Mouse (Mus musculus) heart, embryonic 10.5 days (tissue): Measurements from ENCODE around the gene Oard1. TPM values are rescaled to one million over a fixed set of nuclear protein-coding genes. Genes with fewer than 3 reads are reported as not detected.

ENCODE experiments used
- DNase-seq: peaks from one replicate; pipeline ENCODE4 v3.0.0-alpha.2; 2017; ENCODE audit warnings: low spot score
- H3K27ac ChIP-seq: fragments of 300-500 bp; sonication (generic); 2 replicates; pipeline ENCODE4 v1.5.1; 2016; ENCODE audit warnings: mild to moderate bottlenecking
- H3K27me3 ChIP-seq: fragments of 300-500 bp; sonication (generic); 2 replicates; pipeline ENCODE4 v1.6.1; 2016; ENCODE audit warnings: mild to moderate bottlenecking; ENCODE audit not compliant: poor library complexity, insufficient read depth, severe bottlenecking
- H3K36me3 ChIP-seq: fragments of 300-500 bp; sonication (generic); 2 replicates; pipeline ENCODE4 v1.6.1; 2016; ENCODE audit warnings: mild to moderate bottlenecking, moderate library complexity
- H3K4me1 ChIP-seq: fragments of 300-500 bp; sonication (generic); 2 replicates; pipeline ENCODE4 v1.6.1; 2016; ENCODE audit warnings: mild to moderate bottlenecking
- H3K4me3 ChIP-seq: fragments of 300-500 bp; sonication (generic); 2 replicates; pipeline ENCODE4 v1.5.1; 2016; ENCODE audit warnings: mild to moderate bottlenecking, moderate library complexity
- H3K9me3 ChIP-seq: fragments of 300-500 bp; sonication (generic); 2 replicates; pipeline ENCODE4 v1.6.1; 2016; ENCODE audit warnings: mild to moderate bottlenecking, moderate library complexity
- WGBS: fragments of 180-500 bp; shearing (Covaris S2); methylation state at CpG from one replicate; pipeline ENCODE4 v1.1.7; 2016; 5-methylcytosine and 5-hydroxymethylcytosine counted together
- polyA plus RNA-seq: library from polyadenylated mRNA; unstranded; fragments of >200 nt; fragmentation: Nextera tagmentation; extraction: Ambion mirVana; gene quantifications from 2 replicates; pipeline ENCODE4 v1.2.1, GENCODE M21; 2016

Gene Oard1
- polyA plus RNA-seq, 1 experiment from 2014 or later = 78.1 TPM

- Histone ChIP-seq H3K27me3 (no peaks in the 10 kb centered on the region), H3K9me3 (no peaks in the 10 kb centered on the region), H3K27ac (peak within 1 kb of the TSS; percentile 90), H3K4me1 (peaks cover 90% of the 10 kb centered on the region), H3K4me3 (peak within 1 kb of the TSS; percentile 62), H3K36me3 (no peaks in the 10 kb centered on the region)
- 24% methylated on average over 16 of the region's 16 CpGs for WGBS
- DNase-seq = peak; percentile 91
Measured at GRCm38 (mm10) chr17:48432158-48432980, 22.6 kb downstream of the Oard1 start, which contains the start of gene Apobec2. TSS of gene Apobec2 (minus strand) at chr17:48432930.

GRCm38 (mm10) chr17:48433006-48433655 is 23.3 kb downstream of the Oard1 start:
- no peaks in the 10 kb centered on the region for H3K9me3 ChIP-seq
- WGBS = 68% methylated on average over 20 of the region's 20 CpGs

GRCm38 (mm10) chr17:48433689-48434330 is 24.0 kb downstream of the Oard1 start:
- H3K27me3 ChIP-seq = no peaks in the 10 kb centered on the region
- no peak overlapping the region for H3K4me3 ChIP-seq
- H3K27ac ChIP-seq = peak overlapping the region; percentile 90
- no peak for DNase-seq
- H3K36me3 ChIP-seq = no peaks in the 10 kb centered on the region
- WGBS = 41% methylated on average over 6 of the region's 6 CpGs
- no peaks in the 10 kb centered on the region for H3K9me3 ChIP-seq
- H3K4me1 ChIP-seq = peaks cover 87% of the 10 kb centered on the region

More at GRCm38 (mm10) chr17:48433006-48433655, 23.3 kb downstream of the Oard1 start:
- Histone ChIP-seq H3K4me1 (peaks cover 92% of the 10 kb centered on the region), H3K4me3 (peak overlapping the region; percentile 62; the same call in 1 of the 2 replicates), H3K36me3 (no peaks in the 10 kb centered on the region), H3K27me3 (no peaks in the 10 kb centered on the region), H3K27ac (peak overlapping the region; percentile 90)
- no peak for DNase-seq

GRCm38 (mm10) chr17:48434479-48434878 is 24.7 kb downstream of the Oard1 start:
- Histone ChIP-seq H3K36me3 (no peaks in the 10 kb centered on the region), H3K4me1 (peaks cover 80% of the 10 kb centered on the region), H3K4me3 (no peak overlapping the region), H3K9me3 (no peaks in the 10 kb centered on the region), H3K27ac (peak overlapping the region; percentile 90), H3K27me3 (no peaks in the 10 kb centered on the region)
- WGBS = 70% methylated on average over 5 of the region's 5 CpGs
- DNase-seq = no peak

GRCm38 (mm10) chr17:48436487-48436886 is 26.7 kb downstream of the Oard1 start:
- peak overlapping the region; percentile 91 for H3K27ac ChIP-seq
- H3K36me3 ChIP-seq = no peaks in the 10 kb centered on the region
- H3K4me1 ChIP-seq = peaks cover 62% of the 10 kb centered on the region
- peak; percentile 89 for DNase-seq
- no peaks in the 10 kb centered on the region for H3K27me3 ChIP-seq
- 29% methylated on average over 1 of the region's 1 CpGs for WGBS
- H3K9me3 ChIP-seq = no peaks in the 10 kb centered on the region
- H3K4me3 ChIP-seq = peak overlapping the region; percentile 29; the same call in 1 of the 2 replicates

GRCm38 (mm10) chr17:48437421-48437911 is 27.7 kb downstream of the Oard1 start:
- no peaks in the 10 kb centered on the region for H3K9me3 ChIP-seq
- H3K4me3 ChIP-seq = 0 out of 2 replicates have a peak overlapping the region, but pooled peaks have one; percentile 7
- H3K36me3 ChIP-seq = no peaks in the 10 kb centered on the region
- H3K27me3 ChIP-seq = no peaks in the 10 kb centered on the region
- peaks cover 56% of the 10 kb centered on the region for H3K4me1 ChIP-seq
- DNase-seq = peak; percentile 94
- H3K27ac ChIP-seq = peak overlapping the region; percentile 91
- WGBS = 13% methylated on average over 7 of the region's 7 CpGs

GRCm38 (mm10) chr17:48442745-48443457 is 33.1 kb downstream of the Oard1 start:
- WGBS = 85% methylated on average over 7 of the region's 7 CpGs
- H3K4me1 ChIP-seq = peaks cover 10% of the 10 kb centered on the region
- no peak for DNase-seq

GRCm38 (mm10) chr17:48443542-48444145 is 33.8 kb downstream of the Oard1 start:
- WGBS = 73% methylated on average over 16 of the region's 16 CpGs
- no peak for DNase-seq
- no peak overlapping the region for H3K27ac ChIP-seq
- H3K4me3 ChIP-seq = no peak overlapping the region
- H3K36me3 ChIP-seq = no peaks in the 10 kb centered on the region
- H3K9me3 ChIP-seq = no peaks in the 10 kb centered on the region
- H3K4me1 ChIP-seq = 0 out of 2 replicates have a peak, but pooled peaks cover 5% of the 10 kb centered on the region
- H3K27me3 ChIP-seq = no peaks in the 10 kb centered on the region

More at GRCm38 (mm10) chr17:48442745-48443457, 33.1 kb downstream of the Oard1 start:
- Histone ChIP-seq H3K27me3 (no peaks in the 10 kb centered on the region), H3K4me3 (no peak overlapping the region), H3K9me3 (no peaks in the 10 kb centered on the region), H3K27ac (no peak overlapping the region), H3K36me3 (no peaks in the 10 kb centered on the region)

GRCm38 (mm10) chr17:48447675-48448074 is 37.9 kb downstream of the Oard1 start:
- H3K27me3 ChIP-seq = 0 out of 2 replicates have a peak, but pooled peaks cover 6% of the 10 kb centered on the region
- no peak for DNase-seq
- no peaks in the 10 kb centered on the region for H3K9me3 ChIP-seq
- H3K4me3 ChIP-seq = no peak overlapping the region
- no peak overlapping the region for H3K27ac ChIP-seq
- 64% methylated on average over 8 of the region's 8 CpGs for WGBS
- H3K4me1 ChIP-seq = peaks cover 11% of the 10 kb centered on the region; the same call in 1 of the 2 replicates
- no peaks in the 10 kb centered on the region for H3K36me3 ChIP-seq

GRCm38 (mm10) chr17:48450666-48451352 is 41.0 kb downstream of the Oard1 start:
- H3K4me1 ChIP-seq = peaks cover 17% of the 10 kb centered on the region
- no peak for DNase-seq
- no peak overlapping the region for H3K4me3 ChIP-seq
- H3K27ac ChIP-seq = no peak overlapping the region
- no peaks in the 10 kb centered on the region for H3K9me3 ChIP-seq
- WGBS = 82% methylated on average over 13 of the region's 13 CpGs
- no peaks in the 10 kb centered on the region for H3K36me3 ChIP-seq
- H3K27me3 ChIP-seq = 0 out of 2 replicates have a peak, but pooled peaks cover 6% of the 10 kb centered on the region

GRCm38 (mm10) chr17:48451353-48451675 is 41.5 kb downstream of the Oard1 start, which contains the start of gene Tspo2:
TSS of gene Tspo2 (minus strand) at chr17:48451522.
- DNase-seq = no peak
- 59% methylated on average over 7 of the region's 7 CpGs for WGBS
- Histone ChIP-seq H3K4me3 (no peak within 1 kb of the TSS), H3K4me1 (peaks cover 20% of the 10 kb centered on the region), H3K27ac (no peak within 1 kb of the TSS), H3K9me3 (no peaks in the 10 kb centered on the region), H3K27me3 (0 out of 2 replicates have a peak, but pooled peaks cover 6% of the 10 kb centered on the region), H3K36me3 (no peaks in the 10 kb centered on the region)
